Mouse (Mus musculus) heart, embryonic 15.5 days (tissue): ENCODE results near the gene Reln. TPM values are rescaled to one million over a fixed set of nuclear protein-coding genes. Genes with fewer than 3 reads are reported as not detected.

Experiments
- ATAC-seq: fragments of 200-750 bp; cut with Nextera tagmentation; replicated peaks from 2 replicates; pipeline ENCODE4 v1.8.0; 2017; ENCODE audit warnings: low read depth, moderate TSS enrichment; ENCODE audit not compliant: insufficient number of reproducible peaks, insufficient read depth, low FRiP score
- H3K27ac ChIP-seq: fragments of 300-500 bp; sonication (generic); 2 replicates; pipeline ENCODE4 v1.5.1; 2015; ENCODE audit warnings: mild to moderate bottlenecking, inconsistent platforms
- H3K27me3 ChIP-seq: fragments of 300-500 bp; sonication (generic); 2 replicates; pipeline ENCODE4 v1.6.1; 2015; ENCODE audit warnings: inconsistent platforms
- H3K36me3 ChIP-seq: fragments of 300-500 bp; sonication (generic); 2 replicates; pipeline ENCODE4 v1.6.1; 2015; ENCODE audit warnings: mild to moderate bottlenecking, inconsistent platforms
- H3K4me1 ChIP-seq: fragments of 300-500 bp; sonication (generic); replicated peaks from 2 replicates; pipeline ENCODE4 v1.6.1; 2015; ENCODE audit warnings: inconsistent platforms
- H3K4me2 ChIP-seq: fragments of 300-500 bp; sonication (generic); 2 replicates; pipeline ENCODE4 v1.6.1; 2015; ENCODE audit warnings: inconsistent platforms, mild to moderate bottlenecking, moderate library complexity
- H3K4me3 ChIP-seq: fragments of 300-500 bp; sonication (generic); 2 replicates; pipeline ENCODE4 v1.5.1; 2015; ENCODE audit warnings: mild to moderate bottlenecking, inconsistent platforms
- H3K9ac ChIP-seq: fragments of 300-500 bp; sonication (generic); 2 replicates; pipeline ENCODE4 v1.6.1; 2015; ENCODE audit warnings: mild to moderate bottlenecking, inconsistent platforms
- H3K9me3 ChIP-seq: fragments of 300-500 bp; sonication (generic); replicated peaks from 2 replicates; pipeline ENCODE4 v1.6.1; 2016; ENCODE audit warnings: inconsistent platforms
- WGBS: fragments of 180-500 bp; shearing (Covaris S2); methylation state at CpG from one replicate; pipeline ENCODE4 v1.1.7; 2015; ENCODE audit warnings: mixed read lengths; 5-methylcytosine and 5-hydroxymethylcytosine counted together
- polyA plus RNA-seq: library from polyadenylated mRNA; unstranded; fragments of >200 nt; fragmentation: Nextera tagmentation; extraction: Ambion mirVana; gene quantifications from 2 replicates; pipeline ENCODE4 v1.2.1, GENCODE M21; 2015

Reln gene
- polyA plus RNA-seq, 1 experiment from 2014 or later = 1.5 TPM

DNA sequence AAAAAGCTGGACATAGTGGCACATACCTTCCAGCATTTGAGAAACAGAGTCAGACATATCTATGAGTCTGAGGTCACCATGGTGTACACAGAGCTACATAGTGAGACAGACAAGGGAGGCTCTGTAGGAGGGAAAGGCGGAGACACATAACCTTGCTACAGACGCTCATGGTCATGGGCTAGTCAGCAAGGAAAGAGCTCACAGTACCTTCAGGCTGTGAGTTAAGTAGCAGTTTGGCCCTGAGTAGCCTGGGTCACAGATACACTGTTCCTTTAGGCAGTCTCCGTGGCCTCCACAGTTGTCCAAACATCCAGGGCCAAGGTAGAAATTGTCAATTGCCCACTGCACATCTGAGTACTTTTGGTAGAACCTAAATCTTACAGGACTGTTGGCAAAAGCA is 429.7 kb downstream of the Reln start:
- Histone ChIP-seq H3K27ac (no peak overlapping the region), H3K4me3 (no peak overlapping the region), H3K36me3 (no peaks in the 10 kb centered on the region), H3K4me2 (no peak overlapping the region), H3K27me3 (no peaks in the 10 kb centered on the region), H3K9me3 (no peaks in the 10 kb centered on the region), H3K4me1 (no peaks in the 10 kb centered on the region), H3K9ac (no peak overlapping the region)
- ATAC-seq = 0 out of 2 replicates have a peak, but pooled peaks have one; percentile 43
- 62% methylated on average over 3 of the region's 3 CpGs for WGBS

GRCm38 (mm10) chr5:21912835-21913530 is 431.5 kb downstream of the Reln start:
- Histone ChIP-seq H3K9me3 (no peaks in the 10 kb centered on the region), H3K9ac (no peak overlapping the region), H3K27me3 (no peaks in the 10 kb centered on the region), H3K4me2 (no peak overlapping the region), H3K36me3 (no peaks in the 10 kb centered on the region), H3K27ac (no peak overlapping the region), H3K4me3 (no peak overlapping the region), H3K4me1 (no peaks in the 10 kb centered on the region)
- 82% methylated on average over 23 of the region's 23 CpGs for WGBS
- ATAC-seq = no peak

DNA sequence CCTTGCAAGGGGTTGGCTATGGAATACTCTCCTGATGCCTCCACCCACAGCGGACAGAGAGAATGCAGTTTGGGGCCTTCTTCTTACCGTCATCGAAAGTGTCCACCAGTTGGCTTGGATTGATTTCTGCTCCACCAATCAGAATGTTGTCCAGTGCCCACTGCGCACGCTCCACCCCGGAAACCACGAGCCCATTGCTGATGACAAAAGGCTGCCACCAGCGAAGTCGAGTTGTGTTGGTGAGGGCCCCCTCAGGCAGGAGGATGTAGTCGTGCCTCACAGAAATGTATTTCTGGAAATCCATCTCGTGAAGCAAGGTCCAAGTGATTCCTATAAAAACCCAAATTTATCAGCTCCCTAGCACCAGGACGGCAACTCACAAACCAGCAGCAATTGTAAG is 433.8 kb downstream of the Reln start:
- no peak overlapping the region for H3K27ac ChIP-seq
- H3K4me3 ChIP-seq = no peak overlapping the region
- WGBS = 88% methylated on average over 12 of the region's 12 CpGs
- H3K4me2 ChIP-seq = no peak overlapping the region
- H3K9me3 ChIP-seq = no peaks in the 10 kb centered on the region
- no peaks in the 10 kb centered on the region for H3K27me3 ChIP-seq
- H3K9ac ChIP-seq = no peak overlapping the region
- H3K36me3 ChIP-seq = no peaks in the 10 kb centered on the region
- ATAC-seq = no peak
- H3K4me1 ChIP-seq = no peaks in the 10 kb centered on the region

DNA sequence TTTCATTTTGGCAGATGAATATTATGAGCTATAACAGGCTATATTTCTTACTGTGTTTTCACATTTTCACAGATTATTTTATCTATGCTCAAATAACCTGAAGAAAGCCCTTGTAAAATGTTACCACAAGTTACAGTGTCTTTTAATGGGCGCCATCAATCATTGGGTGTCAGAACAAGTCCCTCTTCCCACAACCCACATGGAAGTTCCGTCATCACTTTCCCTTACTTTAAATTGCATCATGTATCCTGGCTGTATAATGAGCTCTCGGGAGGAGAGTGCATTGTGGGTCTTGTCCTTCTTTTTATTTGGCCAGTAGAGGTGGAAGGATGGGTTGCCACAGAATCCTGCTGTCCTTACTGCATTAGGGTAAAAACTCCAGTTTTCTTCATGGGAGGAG is 434.8 kb downstream of the Reln start:
- H3K27ac ChIP-seq = no peak overlapping the region
- no peak overlapping the region for H3K9ac ChIP-seq
- H3K4me3 ChIP-seq = no peak overlapping the region
- H3K27me3 ChIP-seq = no peaks in the 10 kb centered on the region
- 72% methylated on average over 3 of the region's 3 CpGs for WGBS
- H3K4me2 ChIP-seq = no peak overlapping the region
- no peaks in the 10 kb centered on the region for H3K36me3 ChIP-seq
- no peak for ATAC-seq
- H3K4me1 ChIP-seq = no peaks in the 10 kb centered on the region
- no peaks in the 10 kb centered on the region for H3K9me3 ChIP-seq

DNA sequence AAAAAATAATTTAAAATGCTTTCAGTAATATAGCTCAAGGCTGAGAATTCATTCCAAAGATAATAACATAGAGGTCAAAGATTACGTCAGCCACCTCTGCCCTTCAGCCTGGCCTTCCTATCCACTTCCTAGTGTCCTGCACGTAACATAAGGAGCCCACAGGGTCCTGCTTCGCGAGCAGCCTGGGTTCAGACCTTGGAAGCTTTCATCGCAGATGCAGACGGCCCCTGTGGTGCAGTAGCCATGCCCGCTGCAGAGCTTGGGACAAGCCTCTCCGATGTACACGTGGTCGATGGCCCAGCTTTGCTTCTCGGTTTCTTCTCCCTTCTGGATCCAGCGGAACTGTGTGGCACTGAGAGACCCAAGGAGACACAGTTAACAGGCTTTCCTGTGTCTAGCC is 443.1 kb downstream of the Reln start:
- no peaks in the 10 kb centered on the region for H3K9me3 ChIP-seq
- no peak for ATAC-seq
- no peak overlapping the region for H3K4me3 ChIP-seq
- no peak overlapping the region for H3K27ac ChIP-seq
- no peak overlapping the region for H3K9ac ChIP-seq
- no peaks in the 10 kb centered on the region; the same call in 1 of the 2 replicates for H3K4me1 ChIP-seq
- H3K4me2 ChIP-seq = no peak overlapping the region
- H3K27me3 ChIP-seq = no peaks in the 10 kb centered on the region
- no peaks in the 10 kb centered on the region for H3K36me3 ChIP-seq
- 54% methylated on average over 12 of the region's 12 CpGs for WGBS

DNA sequence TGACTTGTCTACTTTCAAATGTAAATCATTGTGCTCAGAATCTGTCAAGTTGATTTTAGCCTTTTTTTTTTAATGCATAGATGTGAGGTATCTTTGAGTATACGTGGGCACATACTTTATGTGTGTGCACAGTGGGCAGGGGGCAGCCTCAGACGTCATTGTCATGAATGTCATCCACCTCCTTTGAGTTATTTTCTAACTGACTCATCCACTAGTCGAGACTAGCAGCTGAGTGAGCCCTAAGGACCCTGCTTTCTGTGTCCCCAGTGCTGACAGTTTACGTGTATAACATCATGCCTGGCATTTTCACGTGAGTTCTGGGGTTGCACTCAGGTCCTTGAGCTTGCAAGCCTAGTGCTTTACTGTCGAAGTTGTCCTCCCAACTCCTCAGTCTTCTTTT is 443.6 kb downstream of the Reln start:
- Histone ChIP-seq H3K4me3 (no peak overlapping the region), H3K36me3 (no peaks in the 10 kb centered on the region), H3K27me3 (no peaks in the 10 kb centered on the region), H3K4me2 (no peak overlapping the region), H3K9ac (no peak overlapping the region), H3K9me3 (no peaks in the 10 kb centered on the region), H3K4me1 (peaks cover 3% of the 10 kb centered on the region; the same call in 1 of the 2 replicates), H3K27ac (no peak overlapping the region)
- ATAC-seq = no peak
- WGBS = 52% methylated on average over 6 of the region's 6 CpGs

DNA sequence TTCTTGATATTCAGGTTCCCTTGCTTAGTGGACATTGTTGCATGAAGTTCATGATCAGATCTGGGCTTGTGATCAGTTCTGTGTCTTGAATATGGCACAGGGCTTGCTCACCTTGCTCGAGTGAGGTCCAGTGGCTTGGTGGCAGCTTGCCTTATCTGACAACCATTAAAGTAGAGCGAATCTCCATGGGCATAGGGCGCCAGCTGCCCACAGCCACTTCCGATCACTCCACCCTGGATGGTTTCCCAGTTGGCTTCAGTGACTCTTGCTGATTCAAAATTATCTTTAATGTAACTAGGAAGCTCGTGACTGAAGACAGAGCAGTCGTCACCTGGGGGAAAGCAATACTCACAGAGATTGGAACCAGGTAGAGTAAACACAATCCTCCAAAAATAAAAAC is 445.6 kb downstream of the Reln start:
- ATAC-seq = no peak
- Histone ChIP-seq H3K36me3 (no peaks in the 10 kb centered on the region), H3K9me3 (no peaks in the 10 kb centered on the region), H3K4me1 (peaks cover 3% of the 10 kb centered on the region; the same call in 1 of the 2 replicates), H3K9ac (no peak overlapping the region), H3K4me3 (no peak overlapping the region), H3K27me3 (no peaks in the 10 kb centered on the region), H3K4me2 (no peak overlapping the region), H3K27ac (no peak overlapping the region)
- 71% methylated on average over 6 of the region's 6 CpGs for whole genome bisulfite sequencing

- ATAC-seq = 0 out of 2 replicates have a peak, but pooled peaks have one; percentile 58
- peaks cover 3% of the 10 kb centered on the region; the same call in 1 of the 2 replicates for H3K4me1 ChIP-seq
- H3K27ac ChIP-seq = no peak overlapping the region
- peak overlapping the region; percentile 2 for H3K4me2 ChIP-seq
- no peak overlapping the region for H3K4me3 ChIP-seq
- no peaks in the 10 kb centered on the region for H3K36me3 ChIP-seq
- H3K27me3 ChIP-seq = no peaks in the 10 kb centered on the region
- 36% methylated on average over 14 of the region's 14 CpGs for WGBS
- no peaks in the 10 kb centered on the region for H3K9me3 ChIP-seq
- no peak overlapping the region for H3K9ac ChIP-seq
Observed at GRCm38 (mm10) chr5:21896586-21896985, 447.9 kb downstream of the Reln start.

DNA sequence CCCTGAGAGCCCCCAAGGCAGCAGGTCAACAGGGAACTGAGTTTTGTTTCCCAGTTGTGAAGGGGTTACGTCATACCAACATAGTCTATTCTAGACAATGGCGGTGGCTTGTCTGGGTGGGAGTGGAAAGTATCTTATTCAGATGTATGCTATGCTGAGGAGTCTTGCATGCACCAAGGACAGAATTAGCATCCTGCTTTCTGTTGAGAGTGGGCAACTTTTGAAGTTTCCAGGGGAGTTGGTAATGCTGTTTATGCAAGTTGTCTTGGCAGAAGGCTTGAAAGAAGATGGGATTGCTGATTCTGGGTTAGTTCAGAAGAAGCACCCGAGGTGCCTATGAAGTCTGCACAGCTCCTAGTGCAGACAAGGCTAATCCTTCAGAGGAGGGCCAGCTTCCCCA is 450.3 kb downstream of the Reln start:
- Histone ChIP-seq H3K27me3 (no peaks in the 10 kb centered on the region), H3K9ac (no peak overlapping the region), H3K4me3 (no peak overlapping the region), H3K4me2 (no peak overlapping the region), H3K9me3 (no peaks in the 10 kb centered on the region), H3K27ac (no peak overlapping the region), H3K4me1 (peaks cover 3% of the 10 kb centered on the region; the same call in 1 of the 2 replicates), H3K36me3 (no peaks in the 10 kb centered on the region)
- WGBS = 79% methylated on average over 3 of the region's 3 CpGs
- no peak for ATAC-seq

- WGBS = 55% methylated on average over 8 of the region's 8 CpGs
- H3K4me2 ChIP-seq = no peak overlapping the region
- no peak overlapping the region for H3K4me3 ChIP-seq
- ATAC-seq = no peak
- H3K9ac ChIP-seq = no peak overlapping the region
- no peaks in the 10 kb centered on the region for H3K36me3 ChIP-seq
- H3K27ac ChIP-seq = no peak overlapping the region
- 0 out of 2 replicates have a peak, but pooled peaks cover 9% of the 10 kb centered on the region for H3K27me3 ChIP-seq
- H3K4me1 ChIP-seq = peaks cover 8% of the 10 kb centered on the region
- H3K9me3 ChIP-seq = no peaks in the 10 kb centered on the region
Observed at GRCm38 (mm10) chr5:21866750-21867149, 477.8 kb downstream of the Reln start.

GRCm38 (mm10) chr5:21866311-21866712 is 478.2 kb downstream of the Reln start:
- 15% methylated on average over 6 of the region's 6 CpGs for WGBS

More at GRCm38 (mm10) chr5:21866311-21866712, 478.2 kb downstream of the Reln start:
- H3K27me3 ChIP-seq = 0 out of 2 replicates have a peak, but pooled peaks cover 9% of the 10 kb centered on the region
- no peaks in the 10 kb centered on the region for H3K9me3 ChIP-seq
- no peak overlapping the region for H3K27ac ChIP-seq
- no peak overlapping the region for H3K9ac ChIP-seq
- peak overlapping the region; percentile 63 for H3K4me2 ChIP-seq
- peaks cover 8% of the 10 kb centered on the region for H3K4me1 ChIP-seq
- ATAC-seq = no peak
- no peaks in the 10 kb centered on the region for H3K36me3 ChIP-seq
- H3K4me3 ChIP-seq = peak overlapping the region; percentile 12; the same call in 1 of the 2 replicates
